Mouse (Mus musculus) G1E (cell line): ENCODE data around the gene Cdkal1. TPM values are rescaled to one million over a fixed set of nuclear protein-coding genes. Genes with fewer than 3 reads are reported as not detected.

Experiments used
- ATAC-seq: 2 replicates; pipeline ENCODE4 v1.8.0; 2016; ENCODE audit warnings: mild to moderate bottlenecking; ENCODE audit not compliant: insufficient number of reproducible peaks, poor library complexity, low FRiP score, severe bottlenecking; ENCODE audit errors: extremely low read depth
- DNase-seq: peaks from one replicate; pipeline ENCODE4 v3.0.0; 2012; ENCODE audit warnings: low spot score
- H3K27me3 ChIP-seq: 2 replicates; pipeline ENCODE4 v1.6.1; 2012; ENCODE audit warnings: mild to moderate bottlenecking, low read length, inconsistent platforms; ENCODE audit not compliant: insufficient read depth
- H3K36me3 ChIP-seq: replicated peaks from 2 replicates; pipeline ENCODE3; 2012; ENCODE audit warnings: mild to moderate bottlenecking, inconsistent platforms
- H3K4me1 ChIP-seq: 2 replicates; pipeline ENCODE4 v1.6.1; 2012; ENCODE audit warnings: low read depth, low read length, inconsistent platforms, mixed read lengths; ENCODE audit not compliant: insufficient read depth
- H3K4me3 ChIP-seq: 2 replicates; pipeline ENCODE4 v1.5.1; 2012; ENCODE audit warnings: low read depth, mild to moderate bottlenecking, inconsistent platforms, low read length, moderate library complexity, mixed read lengths
- H3K9me3 ChIP-seq: replicated peaks from 2 replicates; pipeline ENCODE4 v1.6.1; 2012; ENCODE audit warnings: inconsistent platforms
- CTCF ChIP-seq: IDR thresholded peaks from 2 replicates; pipeline ENCODE4 v1.5.1; 2012; ENCODE audit warnings: low read depth, low read length, inconsistent platforms, mixed read lengths
- GATA1 ChIP-seq: IDR thresholded peaks from 2 replicates; pipeline ENCODE4 v1.6.1; 2012; ENCODE audit warnings: borderline replicate concordance, low read length, inconsistent platforms, mixed read lengths
- GATA2 ChIP-seq: IDR thresholded peaks from 2 replicates; pipeline ENCODE4 v1.6.1; 2012; ENCODE audit warnings: low read depth, low read length, inconsistent platforms, borderline replicate concordance
- POLR2AphosphoS5 ChIP-seq: IDR thresholded peaks from 2 replicates; pipeline ENCODE4 v1.6.1; 2012; ENCODE audit warnings: low read depth, low read length, inconsistent platforms; ENCODE audit not compliant: insufficient replicate concordance
- TAL1 ChIP-seq: conservative IDR thresholded peaks from 2 replicates; pipeline ENCODE4 v1.6.1; 2012; ENCODE audit warnings: low read depth, low read length, inconsistent platforms, mixed read lengths
- polyA plus RNA-seq: library from polyadenylated mRNA; stranded (reverse); fragments of >175 nt; gene quantifications from 2 replicates; pipeline ENCODE4 v1.2.3, GENCODE M21; 2012
- total RNA-seq, 2 experiments: library from RNA; stranded (forward) in 1 of 2; stranded (reverse) in 1 of 2; fragments of 200-1000 nt in 1 of 2; fragments of >200 nt in 1 of 2; fragmentation: Nextera tagmentation in 1 of 2; gene quantifications; 2 replicates each; pipeline ENCODE4 v1.2.3; 2014 to 2017

Gene Cdkal1
- total and polyA plus RNA-seq, 3 experiments = 0.98 to 53.9 (median 35.6) TPM

DNA sequence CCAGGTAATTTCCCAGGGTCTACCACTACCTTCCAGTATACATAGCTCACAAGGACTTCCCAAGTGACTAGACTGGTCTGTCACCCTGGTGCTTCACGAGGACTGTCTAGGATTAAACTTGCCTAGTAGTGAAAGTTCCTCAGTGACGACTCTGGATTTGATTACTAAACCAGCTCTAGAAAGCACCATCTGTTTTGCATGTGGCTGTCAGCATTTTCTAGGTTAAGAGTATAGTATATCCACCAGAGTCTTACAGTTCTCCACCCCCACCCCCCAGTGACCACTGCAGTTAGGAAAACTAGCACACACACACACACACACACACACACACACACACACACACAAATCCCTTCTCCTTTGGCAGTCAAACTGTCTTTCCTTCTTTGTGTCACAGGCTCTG is 670.9 kb downstream of the Cdkal1 start:
- H3K4me3 ChIP-seq = no peak overlapping the region
- no peaks in the 10 kb centered on the region for H3K9me3 ChIP-seq
- DNase-seq (no peak), ATAC-seq (no peak)
- no peaks in the 10 kb centered on the region for H3K4me1 ChIP-seq
- TF ChIP-seq TAL1 = no peak
- H3K36me3 ChIP-seq = no peaks in the 10 kb centered on the region
- no peaks in the 10 kb centered on the region for H3K27me3 ChIP-seq

DNA sequence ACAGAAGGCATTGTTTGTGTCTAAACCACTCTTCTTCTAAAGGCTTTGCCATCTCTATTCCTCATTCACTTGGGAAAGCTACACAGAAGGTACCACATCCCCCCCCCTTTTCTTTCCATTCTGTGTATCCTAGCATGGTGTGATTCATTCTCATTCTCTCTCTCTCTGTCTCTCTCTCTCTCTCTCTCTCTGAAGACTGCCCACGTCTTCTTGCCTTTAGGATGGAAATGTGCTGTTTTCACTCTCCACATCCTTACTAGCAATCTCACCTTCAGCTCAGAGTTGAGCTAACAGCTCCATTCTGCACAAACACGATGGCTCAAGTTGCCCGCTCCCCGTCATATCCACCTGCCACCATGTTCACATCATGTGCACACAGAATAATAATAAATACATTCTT is 675.6 kb downstream of the Cdkal1 start:
- ATAC-seq (no peak), DNase-seq (no peak)
- no peak overlapping the region for H3K4me3 ChIP-seq
- H3K9me3 ChIP-seq = no peaks in the 10 kb centered on the region
- H3K4me1 ChIP-seq = no peaks in the 10 kb centered on the region
- no peaks in the 10 kb centered on the region for H3K36me3 ChIP-seq
- no peaks in the 10 kb centered on the region for H3K27me3 ChIP-seq
- TF ChIP-seq GATA2 (no peak), CTCF (no peak)

DNA sequence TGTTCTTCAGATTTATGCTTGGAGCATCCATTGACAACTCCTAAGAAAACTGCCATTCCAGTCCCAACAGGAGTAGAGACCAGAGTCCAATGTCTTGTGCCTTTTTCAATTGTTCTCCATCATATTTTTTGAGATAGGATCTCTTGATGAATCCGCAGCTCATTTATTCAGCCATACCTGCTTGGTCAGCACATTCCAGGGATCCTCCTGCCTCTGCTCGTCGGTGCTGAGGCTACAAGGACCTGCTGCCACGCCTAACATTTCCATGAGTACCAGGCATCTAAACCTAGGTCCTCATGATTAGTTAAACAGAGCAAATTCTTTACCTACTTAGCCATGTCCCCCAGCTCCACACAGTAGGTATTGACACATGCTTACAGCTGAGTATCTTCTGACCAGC is 676.2 kb downstream of the Cdkal1 start:
- DNase-seq (no peak), ATAC-seq (no peak)
- H3K9me3 ChIP-seq = no peaks in the 10 kb centered on the region
- H3K36me3 ChIP-seq = no peaks in the 10 kb centered on the region
- TF ChIP-seq TAL1 (no peak), GATA2 (no peak), POLR2AphosphoS5 (no peak), CTCF (no peak), GATA1 (no peak)
- H3K4me1 ChIP-seq = no peaks in the 10 kb centered on the region
- 0 out of 2 replicates have a peak, but pooled peaks cover under 1% of the 10 kb centered on the region for H3K27me3 ChIP-seq
- H3K4me3 ChIP-seq = no peak overlapping the region

DNA sequence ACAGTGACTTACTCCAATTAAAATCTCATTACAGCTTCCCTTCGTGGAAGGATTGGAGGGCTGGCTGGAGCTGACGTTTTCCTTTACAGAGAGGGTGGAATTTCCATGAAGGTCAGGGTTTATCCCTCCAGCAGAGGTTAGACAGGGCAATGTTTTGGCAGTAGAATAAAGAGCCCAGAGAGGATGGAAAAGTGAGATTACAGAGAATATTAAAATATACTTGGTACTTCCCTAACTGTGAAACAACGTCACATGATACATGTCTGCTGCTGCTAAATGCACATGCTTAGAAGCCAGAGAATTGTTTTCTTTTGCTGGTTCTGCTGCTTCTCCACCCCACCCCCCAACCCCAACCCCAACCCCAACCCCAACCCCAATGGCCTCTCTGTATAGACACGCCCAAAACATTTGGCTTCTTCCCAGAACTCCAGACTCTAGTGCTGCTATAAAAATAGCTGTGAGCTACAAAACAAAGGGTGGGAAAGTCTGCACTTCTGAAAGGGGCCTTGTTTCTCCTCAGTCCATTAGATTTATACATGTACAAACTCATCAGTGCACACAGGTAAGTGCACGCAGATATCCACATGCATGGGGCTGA is 677.5 kb downstream of the Cdkal1 start:
- no peak for ATAC-seq
- Histone ChIP-seq H3K9me3 (no peaks in the 10 kb centered on the region), H3K4me1 (no peaks in the 10 kb centered on the region)

DNA sequence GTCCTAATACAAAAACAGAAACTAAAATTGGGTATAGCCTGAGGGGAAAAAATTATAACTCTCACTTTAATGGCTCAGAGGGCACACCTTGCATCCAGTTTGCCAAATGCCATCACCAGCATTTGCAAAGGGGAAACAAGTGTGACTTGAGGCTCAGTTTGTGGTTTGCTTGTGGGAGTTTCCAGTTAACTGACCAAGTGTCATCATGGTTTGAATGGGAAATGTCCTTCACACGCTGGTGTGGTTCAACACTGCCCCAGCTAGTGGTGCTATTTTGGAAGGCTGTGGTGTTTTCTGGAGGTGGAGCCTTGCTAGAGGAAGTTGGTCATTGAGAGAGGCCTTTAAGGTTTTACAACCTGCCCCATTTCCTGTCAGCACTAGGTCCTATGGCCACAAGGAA is 686.1 kb downstream of the Cdkal1 start:
- Histone ChIP-seq H3K9me3 (no peaks in the 10 kb centered on the region), H3K27me3 (0 out of 2 replicates have a peak, but pooled peaks cover 5% of the 10 kb centered on the region), H3K4me1 (no peaks in the 10 kb centered on the region), H3K36me3 (no peaks in the 10 kb centered on the region), H3K4me3 (no peak overlapping the region)
- DNase-seq (no peak), ATAC-seq (no peak)
- TF ChIP-seq GATA2 (no peak), POLR2AphosphoS5 (no peak), GATA1 (no peak), TAL1 (no peak), CTCF (no peak)

More for the DNA sequence above, 677.5 kb downstream of the Cdkal1 start:
- no peak for DNase-seq
- Histone ChIP-seq H3K4me3 (no peak overlapping the region), H3K36me3 (no peaks in the 10 kb centered on the region), H3K27me3 (0 out of 2 replicates have a peak, but pooled peaks cover 2% of the 10 kb centered on the region)
- TF ChIP-seq TAL1 (no peak), GATA2 (no peak), GATA1 (no peak), CTCF (no peak), POLR2AphosphoS5 (no peak)

DNA sequence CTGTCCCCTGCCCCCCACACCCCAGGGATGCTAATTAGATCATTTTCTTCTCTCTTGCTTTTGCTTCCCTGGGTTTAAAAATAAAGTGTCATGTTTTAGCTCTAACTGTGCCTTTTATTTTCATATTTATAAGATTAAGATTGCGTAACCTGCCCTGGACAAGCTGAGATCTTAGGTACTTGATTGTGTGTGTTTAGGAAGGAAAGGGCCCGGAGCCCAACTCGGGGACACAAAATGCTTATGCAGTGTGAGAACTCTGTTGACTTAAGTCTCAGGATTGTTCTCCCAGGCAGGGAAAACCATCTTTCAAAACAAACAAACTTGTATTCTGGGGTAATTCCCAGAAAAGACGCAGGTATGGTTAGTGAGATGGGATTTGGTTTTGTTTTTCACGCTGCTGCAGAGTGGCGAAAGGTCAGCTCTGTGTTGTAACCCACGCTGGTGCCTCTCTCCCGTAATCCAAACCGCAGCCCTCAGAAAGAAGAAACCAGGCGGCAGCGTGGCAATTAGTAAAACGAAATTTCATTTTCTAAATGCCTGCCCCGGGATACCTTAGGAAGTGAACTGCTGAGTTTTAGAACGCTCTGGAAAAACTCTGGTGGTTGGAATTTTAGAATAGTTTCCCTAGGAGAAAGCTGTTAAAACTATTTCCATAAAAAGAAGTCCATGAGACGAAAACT is 690.5 kb downstream of the Cdkal1 start:
- Histone ChIP-seq H3K36me3 (no peaks in the 10 kb centered on the region), H3K4me1 (no peaks in the 10 kb centered on the region), H3K27me3 (0 out of 2 replicates have a peak, but pooled peaks cover 3% of the 10 kb centered on the region), H3K9me3 (no peaks in the 10 kb centered on the region), H3K4me3 (no peak overlapping the region)
- DNase-seq = no peak
- TF ChIP-seq CTCF (no peak), GATA1 (no peak), TAL1 (no peak), POLR2AphosphoS5 (no peak), GATA2 (no peak)
- ATAC-seq = no peak
